Mouse (Mus musculus) neural tube, embryonic 15.5 days (tissue): Measurements from ENCODE around the gene Rbms3. TPM values are rescaled to one million over a fixed set of nuclear protein-coding genes. Genes with fewer than 3 reads are reported as not detected.
A peak's percentile ranks its signal among the peaks of the same experiment; 100 is the strongest.

Source experiments
- ATAC-seq: fragments of 200-750 bp; cut with Nextera tagmentation; 2 replicates; pipeline ENCODE4 v1.8.0; 2017; ENCODE audit warnings: mild to moderate bottlenecking, moderate TSS enrichment, moderate library complexity; ENCODE audit not compliant: low FRiP score
- H3K27ac ChIP-seq: fragments of 300-500 bp; sonication (generic); replicated peaks from 2 replicates; pipeline ENCODE4 v1.5.1; 2015; ENCODE audit warnings: mild to moderate bottlenecking, inconsistent platforms
- H3K27me3 ChIP-seq: fragments of 300-500 bp; sonication (generic); replicated peaks from 2 replicates; pipeline ENCODE4 v1.6.1; 2015; ENCODE audit warnings: inconsistent platforms
- H3K36me3 ChIP-seq: fragments of 300-500 bp; sonication (generic); 2 replicates; pipeline ENCODE4 v1.6.1; 2015; ENCODE audit warnings: inconsistent platforms
- H3K4me1 ChIP-seq: fragments of 300-500 bp; sonication (generic); 2 replicates; pipeline ENCODE4 v1.6.1; 2015; ENCODE audit warnings: inconsistent platforms
- H3K4me2 ChIP-seq: fragments of 300-500 bp; sonication (generic); 2 replicates; pipeline ENCODE4 v1.6.1; 2015; ENCODE audit warnings: inconsistent platforms, mild to moderate bottlenecking, moderate library complexity
- H3K4me3 ChIP-seq: fragments of 300-500 bp; sonication (generic); replicated peaks from 2 replicates; pipeline ENCODE4 v1.5.1; 2015; ENCODE audit warnings: mild to moderate bottlenecking, inconsistent platforms
- H3K9ac ChIP-seq: fragments of 300-500 bp; sonication (generic); replicated peaks from 2 replicates; pipeline ENCODE4 v1.6.1; 2015; ENCODE audit warnings: mild to moderate bottlenecking, inconsistent platforms
- H3K9me3 ChIP-seq: fragments of 300-500 bp; sonication (generic); replicated peaks from 2 replicates; pipeline ENCODE4 v1.6.1; 2016; ENCODE audit warnings: inconsistent platforms
- WGBS: fragments of 180-500 bp; shearing (Covaris S2); methylation state at CpG from one replicate; pipeline ENCODE4 v1.1.7; 2015; ENCODE audit warnings: mixed read lengths; 5-methylcytosine and 5-hydroxymethylcytosine counted together
- polyA plus RNA-seq: library from polyadenylated mRNA; unstranded; fragments of >200 nt; fragmentation: Nextera tagmentation; extraction: Ambion mirVana; gene quantifications from 2 replicates; pipeline ENCODE4 v1.2.1, GENCODE M21; 2015

Gene Rbms3
- polyA plus RNA-seq, 1 experiment from 2014 or later = 83.4 TPM

DNA sequence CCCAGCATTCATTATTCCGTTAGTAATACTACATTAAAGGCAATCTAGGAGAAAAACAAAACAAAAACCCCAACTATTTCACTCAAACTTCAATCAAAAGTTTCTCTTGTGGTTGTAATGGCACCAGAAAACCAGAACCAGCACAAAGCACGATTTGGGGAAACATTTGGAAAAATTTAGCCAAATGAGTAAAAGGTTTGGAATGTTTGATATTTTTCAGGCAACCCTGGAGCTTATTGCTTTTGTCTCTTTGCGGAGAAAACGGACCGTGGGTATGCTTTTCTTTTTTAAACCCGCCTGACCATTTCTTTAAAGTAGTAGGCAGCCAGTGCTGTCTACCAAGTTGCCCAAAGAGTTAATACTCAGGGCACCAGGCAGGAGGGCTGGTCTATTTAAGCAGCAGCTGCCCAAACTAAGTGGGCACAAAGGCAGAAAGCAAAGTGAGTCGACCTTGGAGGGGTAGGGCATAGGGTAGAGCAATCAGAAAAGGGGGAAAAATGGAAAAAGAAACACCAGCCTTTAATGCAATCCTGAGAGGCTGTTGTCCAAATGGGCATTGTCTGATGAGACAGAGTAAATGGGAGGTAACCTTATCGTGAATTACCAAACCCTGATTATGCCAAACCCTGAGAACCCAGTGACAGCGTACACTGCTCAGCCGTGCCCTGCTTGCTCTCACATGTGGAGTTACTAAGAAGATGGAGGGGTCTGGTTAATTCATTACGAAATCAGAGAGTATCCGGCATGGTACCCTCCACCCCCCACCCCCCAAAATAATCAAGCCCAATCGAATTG is 379.5 kb downstream of the Rbms3 start:
- peak overlapping the region; percentile 90 for H3K27ac ChIP-seq
- WGBS = 23% methylated on average over 13 of the region's 13 CpGs
- peak overlapping the region; percentile 66 for H3K4me3 ChIP-seq
- H3K9ac ChIP-seq = peak overlapping the region; percentile 77
- no peak for ATAC-seq
- H3K27me3 ChIP-seq = no peaks in the 10 kb centered on the region
- no peaks in the 10 kb centered on the region for H3K9me3 ChIP-seq
- H3K4me1 ChIP-seq = peaks cover 61% of the 10 kb centered on the region
- peak overlapping the region; percentile 77 for H3K4me2 ChIP-seq
- no peaks in the 10 kb centered on the region for H3K36me3 ChIP-seq

GRCm38 (mm10) chr9:117247311-117247980 is 382.3 kb downstream of the Rbms3 start:
- H3K4me2 ChIP-seq = peak overlapping the region; percentile 41
- H3K4me3 ChIP-seq = peak overlapping the region; percentile 15; the same call in 1 of the 2 replicates
- no peaks in the 10 kb centered on the region for H3K36me3 ChIP-seq
- H3K27ac ChIP-seq = no peak overlapping the region
- no peak for ATAC-seq
- 46% methylated on average over 5 of the region's 5 CpGs for WGBS
- H3K9me3 ChIP-seq = no peaks in the 10 kb centered on the region
- peaks cover 51% of the 10 kb centered on the region for H3K4me1 ChIP-seq
- no peak overlapping the region; the same call in 1 of the 2 replicates for H3K9ac ChIP-seq
- H3K27me3 ChIP-seq = no peaks in the 10 kb centered on the region

- Histone ChIP-seq H3K9ac (no peak overlapping the region), H3K9me3 (no peaks in the 10 kb centered on the region; the same call in 1 of the 2 replicates), H3K4me3 (no peak overlapping the region), H3K4me1 (peaks cover 48% of the 10 kb centered on the region), H3K27ac (no peak overlapping the region), H3K27me3 (no peaks in the 10 kb centered on the region), H3K4me2 (peak overlapping the region; percentile 41), H3K36me3 (no peaks in the 10 kb centered on the region)
- no peak for ATAC-seq
- 69% methylated on average over 12 of the region's 12 CpGs for WGBS
These were observed 383.5 kb downstream of the Rbms3 start for GRCm38 (mm10) chr9:117246173-117246572.

- peaks cover 29% of the 10 kb centered on the region for H3K4me1 ChIP-seq
- no peak overlapping the region for H3K4me2 ChIP-seq
- ATAC-seq = no peak
- no peaks in the 10 kb centered on the region; the same call in 1 of the 2 replicates for H3K9me3 ChIP-seq
- H3K9ac ChIP-seq = no peak overlapping the region
- no peaks in the 10 kb centered on the region for H3K27me3 ChIP-seq
- 95% methylated on average over 7 of the region's 7 CpGs for WGBS
- no peak overlapping the region for H3K4me3 ChIP-seq
- H3K36me3 ChIP-seq = 0 out of 2 replicates have a peak, but pooled peaks cover 3% of the 10 kb centered on the region
- H3K27ac ChIP-seq = no peak overlapping the region
These were observed 386.3 kb downstream of the Rbms3 start for GRCm38 (mm10) chr9:117243365-117243764.

- no peak overlapping the region for H3K4me2 ChIP-seq
- no peak overlapping the region for H3K27ac ChIP-seq
- H3K4me3 ChIP-seq = no peak overlapping the region
- no peaks in the 10 kb centered on the region for H3K27me3 ChIP-seq
- H3K4me1 ChIP-seq = 0 out of 2 replicates have a peak, but pooled peaks cover 4% of the 10 kb centered on the region
- H3K9ac ChIP-seq = no peak overlapping the region
- ATAC-seq = no peak
- 0 out of 2 replicates have a peak, but pooled peaks cover 5% of the 10 kb centered on the region for H3K36me3 ChIP-seq
- H3K9me3 ChIP-seq = no peaks in the 10 kb centered on the region
- WGBS = 79% methylated on average over 6 of the region's 6 CpGs
These were observed 395.0 kb downstream of the Rbms3 start for GRCm38 (mm10) chr9:117234726-117235075.

DNA sequence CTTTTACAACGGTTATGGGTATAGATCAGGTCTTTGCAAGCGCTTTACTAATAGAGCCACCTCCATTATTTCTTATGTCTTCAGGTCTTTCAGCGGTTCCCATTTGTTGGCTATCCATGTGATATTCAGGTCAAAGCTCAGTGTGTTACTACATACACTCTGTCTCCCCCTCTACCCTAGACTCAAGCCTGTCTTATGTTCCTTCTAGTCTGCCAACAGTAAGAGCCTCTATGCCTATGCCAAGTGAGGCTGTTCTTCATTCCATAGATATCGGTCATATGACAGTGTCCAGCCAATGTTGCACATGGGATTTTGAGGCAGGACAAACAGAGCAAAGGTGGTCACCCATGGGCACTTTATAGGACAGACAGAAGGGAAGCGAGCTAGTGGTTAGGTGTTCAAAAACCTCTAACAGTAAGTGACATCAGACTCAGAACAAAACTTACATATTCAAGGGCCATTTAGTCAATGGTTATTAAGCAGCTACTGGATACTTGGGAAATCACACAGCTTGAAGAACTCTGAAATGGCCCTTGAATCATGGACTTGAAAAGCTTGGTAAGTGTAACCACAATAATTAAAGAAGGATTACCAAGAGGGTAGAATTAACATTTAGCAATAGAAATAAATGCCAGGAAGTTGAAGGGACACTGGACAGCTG is 395.5 kb downstream of the Rbms3 start:
- H3K4me1 ChIP-seq = 0 out of 2 replicates have a peak, but pooled peaks cover 4% of the 10 kb centered on the region
- no peaks in the 10 kb centered on the region for H3K27me3 ChIP-seq
- H3K27ac ChIP-seq = no peak overlapping the region
- no peaks in the 10 kb centered on the region for H3K9me3 ChIP-seq
- no peak for ATAC-seq
- H3K4me3 ChIP-seq = no peak overlapping the region
- 90% methylated on average over 5 of the region's 5 CpGs for WGBS
- 0 out of 2 replicates have a peak, but pooled peaks cover 5% of the 10 kb centered on the region for H3K36me3 ChIP-seq
- H3K9ac ChIP-seq = no peak overlapping the region
- no peak overlapping the region for H3K4me2 ChIP-seq

DNA sequence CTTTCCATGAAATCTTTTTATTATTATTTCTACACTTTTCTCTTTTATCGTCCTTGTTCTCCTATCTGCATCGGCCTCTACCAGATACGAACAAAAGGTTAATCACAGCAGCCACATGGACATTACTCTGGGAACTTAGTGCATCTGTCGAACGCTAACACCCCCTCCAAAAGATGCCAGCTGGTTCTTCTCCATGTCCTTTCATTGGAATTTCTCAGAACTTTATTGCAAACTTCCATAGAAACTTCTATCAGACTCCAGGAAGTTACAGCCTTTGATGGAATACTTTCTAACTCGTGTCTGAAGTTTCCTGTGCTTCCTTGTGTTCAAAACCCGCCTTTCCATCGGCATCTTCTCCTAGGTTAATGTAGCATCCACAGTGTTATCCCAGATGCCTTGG is 407.0 kb downstream of the Rbms3 start:
- Histone ChIP-seq H3K4me3 (no peak overlapping the region), H3K9ac (no peak overlapping the region), H3K4me1 (no peaks in the 10 kb centered on the region), H3K4me2 (no peak overlapping the region), H3K27ac (no peak overlapping the region), H3K27me3 (no peaks in the 10 kb centered on the region), H3K36me3 (no peaks in the 10 kb centered on the region), H3K9me3 (no peaks in the 10 kb centered on the region)
- 84% methylated on average over 8 of the region's 8 CpGs for WGBS
- ATAC-seq = no peak

DNA sequence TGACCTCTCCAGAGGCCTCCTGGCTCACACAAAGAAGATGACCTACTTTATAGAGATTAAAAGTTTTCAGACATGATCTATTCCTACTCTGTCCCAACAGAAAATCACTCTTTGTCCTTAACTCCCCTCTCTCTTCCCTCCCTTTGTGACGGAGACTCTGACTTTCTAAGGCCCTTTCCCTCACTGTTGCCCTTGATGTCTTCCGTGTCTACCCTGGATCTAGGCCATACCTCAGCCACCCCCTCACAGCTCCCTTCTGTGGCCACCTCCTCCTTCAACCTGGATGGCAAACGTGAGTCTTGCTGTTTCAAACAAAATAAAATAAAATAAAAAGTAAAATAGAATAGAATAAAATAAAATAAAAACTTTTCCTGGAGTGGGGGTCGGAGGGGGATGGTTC is 408.2 kb downstream of the Rbms3 start:
- no peak for ATAC-seq
- Histone ChIP-seq H3K27me3 (no peaks in the 10 kb centered on the region), H3K9me3 (no peaks in the 10 kb centered on the region), H3K4me3 (no peak overlapping the region), H3K27ac (no peak overlapping the region), H3K36me3 (no peaks in the 10 kb centered on the region), H3K4me1 (peaks cover 1% of the 10 kb centered on the region), H3K4me2 (no peak overlapping the region), H3K9ac (no peak overlapping the region)
- WGBS = 74% methylated on average over 4 of the region's 4 CpGs

- Histone ChIP-seq H3K4me1 (peaks cover 12% of the 10 kb centered on the region), H3K27ac (no peak overlapping the region), H3K36me3 (no peaks in the 10 kb centered on the region), H3K9me3 (no peaks in the 10 kb centered on the region), H3K4me2 (no peak overlapping the region), H3K27me3 (no peaks in the 10 kb centered on the region), H3K4me3 (no peak overlapping the region), H3K9ac (no peak overlapping the region)
- WGBS = 69% methylated on average over 9 of the region's 9 CpGs
- ATAC-seq = no peak
These were observed 413.5 kb downstream of the Rbms3 start for GRCm38 (mm10) chr9:117216026-117216755.

- no peak overlapping the region for H3K9ac ChIP-seq
- no peaks in the 10 kb centered on the region for H3K36me3 ChIP-seq
- no peak overlapping the region for H3K4me2 ChIP-seq
- no peak overlapping the region for H3K27ac ChIP-seq
- H3K9me3 ChIP-seq = no peaks in the 10 kb centered on the region
- H3K4me1 ChIP-seq = peaks cover 25% of the 10 kb centered on the region
- H3K27me3 ChIP-seq = no peaks in the 10 kb centered on the region
- no peak for ATAC-seq
- WGBS = 33% methylated on average over 4 of the region's 4 CpGs
- H3K4me3 ChIP-seq = no peak overlapping the region
These were observed 417.7 kb downstream of the Rbms3 start for GRCm38 (mm10) chr9:117212023-117212422.

DNA sequence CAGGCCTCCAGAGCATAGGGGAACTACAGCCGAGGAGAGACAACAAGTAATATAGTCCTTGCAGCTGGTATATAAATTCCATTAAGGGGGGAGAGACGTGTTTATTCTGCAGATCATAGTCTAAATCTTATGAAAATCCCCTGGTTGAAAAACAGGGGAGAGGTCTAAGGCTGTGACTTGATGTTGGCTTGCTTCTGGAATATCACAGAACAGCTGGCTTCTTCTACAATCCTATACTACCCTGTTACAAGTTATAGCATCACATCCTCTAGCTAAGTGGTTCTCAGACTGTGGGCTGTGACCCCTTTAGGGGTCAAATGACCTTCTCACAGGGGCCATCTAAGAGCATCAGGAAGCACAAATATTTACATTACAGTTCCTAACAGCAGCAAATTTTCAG is 419.4 kb downstream of the Rbms3 start:
- H3K4me1 ChIP-seq = peaks cover 23% of the 10 kb centered on the region; the same call in 1 of the 2 replicates
- no peak for ATAC-seq
- no peaks in the 10 kb centered on the region for H3K27me3 ChIP-seq
- 47% methylated on average over 2 of the region's 2 CpGs for WGBS
- no peak overlapping the region for H3K4me2 ChIP-seq
- no peak overlapping the region for H3K4me3 ChIP-seq
- no peaks in the 10 kb centered on the region for H3K36me3 ChIP-seq
- H3K27ac ChIP-seq = no peak overlapping the region
- no peaks in the 10 kb centered on the region for H3K9me3 ChIP-seq
- no peak overlapping the region for H3K9ac ChIP-seq
